Mouse (Mus musculus) midbrain, embryonic 14.5 days (tissue): ENCODE measurements around the gene Kctd2. TPM values are rescaled to one million over a fixed set of nuclear protein-coding genes. Genes with fewer than 3 reads are reported as not detected.
A peak's percentile ranks its signal among the peaks of the same experiment; 100 is the strongest.

Experiments used
- ATAC-seq: fragments of 200-750 bp; cut with Nextera tagmentation; 2 replicates; pipeline ENCODE4 v1.8.0; 2017; ENCODE audit warnings: moderate number of reproducible peaks, moderate library complexity; ENCODE audit not compliant: low FRiP score, low TSS enrichment
- DNase-seq: peaks from one replicate; pipeline ENCODE4 v3.0.0-alpha.2; 2015
- H3K27ac ChIP-seq: fragments of 300-500 bp; sonication (generic); replicated peaks from 2 replicates; pipeline ENCODE4 v1.5.1; 2014; ENCODE audit warnings: mild to moderate bottlenecking, low read depth, low read length, moderate library complexity
- H3K27me3 ChIP-seq: fragments of 300-500 bp; sonication (generic); 2 replicates; pipeline ENCODE4 v1.6.1; 2014; ENCODE audit warnings: low read length, control low read depth, mixed read lengths; ENCODE audit not compliant: control insufficient read depth, insufficient read depth
- H3K36me3 ChIP-seq: fragments of 300-500 bp; sonication (generic); 2 replicates; pipeline ENCODE4 v1.6.1; 2014; ENCODE audit warnings: low read length, control low read depth; ENCODE audit not compliant: control insufficient read depth, insufficient read depth
- H3K4me1 ChIP-seq: fragments of 300-500 bp; sonication (generic); 2 replicates; pipeline ENCODE4 v1.6.1; 2014; ENCODE audit warnings: mild to moderate bottlenecking, antibody characterized with exemption, low read length, control low read depth; ENCODE audit not compliant: control insufficient read depth, insufficient read depth
- H3K4me2 ChIP-seq: fragments of 300-500 bp; sonication (generic); 2 replicates; pipeline ENCODE4 v1.6.1; 2014; ENCODE audit warnings: mild to moderate bottlenecking, low read length, moderate library complexity
- H3K4me3 ChIP-seq: fragments of 300-500 bp; sonication (generic); replicated peaks from 2 replicates; pipeline ENCODE4 v1.5.1; 2014; ENCODE audit warnings: low read depth, low read length
- H3K9ac ChIP-seq: fragments of 300-500 bp; sonication (generic); replicated peaks from 2 replicates; pipeline ENCODE4 v1.6.1; 2014; ENCODE audit warnings: mild to moderate bottlenecking, low read length, moderate library complexity
- H3K9me3 ChIP-seq: fragments of 300-500 bp; sonication (generic); 2 replicates; pipeline ENCODE4 v1.6.1; 2016; ENCODE audit warnings: low read length, control low read depth, mixed read lengths; ENCODE audit not compliant: control insufficient read depth
- WGBS: fragments of 180-500 bp; shearing (Covaris S2); extraction: QIAGEN DNeasy Blood & Tissue Kit; methylation state at CpG from one replicate; pipeline ENCODE4 v1.1.7; 2014; 5-methylcytosine and 5-hydroxymethylcytosine counted together
- polyA plus RNA-seq: library from polyadenylated mRNA; unstranded; fragments of >200 nt; fragmentation: Nextera tagmentation; extraction: Ambion mirVana; gene quantifications from 2 replicates; pipeline ENCODE4 v1.2.1, GENCODE M21; 2014

Gene Kctd2
- polyA plus RNA-seq, 1 experiment from 2014 or later = 37.3 TPM

GRCm38 (mm10) chr11:115408266-115408920 lies 11.5 kb upstream of the Kctd2 start:
- Histone ChIP-seq H3K9me3 (no peaks in the 10 kb centered on the region), H3K9ac (no peak overlapping the region), H3K27ac (peak overlapping the region; percentile 82), H3K27me3 (no peaks in the 10 kb centered on the region), H3K36me3 (peaks cover 40% of the 10 kb centered on the region), H3K4me1 (peaks cover 41% of the 10 kb centered on the region), H3K4me2 (0 out of 2 replicates have a peak overlapping the region, but pooled peaks have one; percentile 5), H3K4me3 (no peak overlapping the region)
- DNase-seq (no peak), ATAC-seq (no peak)
- WGBS = 71% methylated on average over 6 of the region's 6 CpGs

DNA sequence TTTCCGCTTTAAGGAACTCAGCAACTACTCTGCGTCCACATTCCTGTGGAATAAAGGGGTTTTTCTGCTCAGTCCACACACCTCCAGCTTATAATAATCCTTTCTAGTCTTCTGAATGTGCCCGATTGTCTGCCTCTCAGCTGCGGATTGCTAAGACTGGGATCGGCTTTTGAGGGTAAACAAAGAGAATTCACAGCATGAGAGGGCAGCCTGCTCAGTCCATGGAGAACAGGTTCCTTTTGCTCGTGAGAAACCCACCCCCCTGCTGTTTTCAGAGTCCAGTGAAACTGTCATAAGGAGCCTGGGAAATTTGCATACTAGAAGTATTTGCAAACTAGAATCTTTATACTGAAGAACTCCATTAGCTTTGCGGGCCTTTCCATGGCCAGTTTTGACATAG lies 10.4 kb upstream of the Kctd2 start:
- Histone ChIP-seq H3K9me3 (no peaks in the 10 kb centered on the region), H3K27me3 (no peaks in the 10 kb centered on the region), H3K4me2 (peak overlapping the region; percentile 5), H3K36me3 (peaks cover 40% of the 10 kb centered on the region), H3K4me3 (no peak overlapping the region), H3K9ac (peak overlapping the region; percentile 32; the same call in 1 of the 2 replicates), H3K4me1 (peaks cover 37% of the 10 kb centered on the region), H3K27ac (peak overlapping the region; percentile 82)
- ATAC-seq (peak; percentile 19; the same call in 1 of the 2 replicates), DNase-seq (peak; percentile 75)
- 5% methylated on average over 7 of the region's 7 CpGs for WGBS

DNA sequence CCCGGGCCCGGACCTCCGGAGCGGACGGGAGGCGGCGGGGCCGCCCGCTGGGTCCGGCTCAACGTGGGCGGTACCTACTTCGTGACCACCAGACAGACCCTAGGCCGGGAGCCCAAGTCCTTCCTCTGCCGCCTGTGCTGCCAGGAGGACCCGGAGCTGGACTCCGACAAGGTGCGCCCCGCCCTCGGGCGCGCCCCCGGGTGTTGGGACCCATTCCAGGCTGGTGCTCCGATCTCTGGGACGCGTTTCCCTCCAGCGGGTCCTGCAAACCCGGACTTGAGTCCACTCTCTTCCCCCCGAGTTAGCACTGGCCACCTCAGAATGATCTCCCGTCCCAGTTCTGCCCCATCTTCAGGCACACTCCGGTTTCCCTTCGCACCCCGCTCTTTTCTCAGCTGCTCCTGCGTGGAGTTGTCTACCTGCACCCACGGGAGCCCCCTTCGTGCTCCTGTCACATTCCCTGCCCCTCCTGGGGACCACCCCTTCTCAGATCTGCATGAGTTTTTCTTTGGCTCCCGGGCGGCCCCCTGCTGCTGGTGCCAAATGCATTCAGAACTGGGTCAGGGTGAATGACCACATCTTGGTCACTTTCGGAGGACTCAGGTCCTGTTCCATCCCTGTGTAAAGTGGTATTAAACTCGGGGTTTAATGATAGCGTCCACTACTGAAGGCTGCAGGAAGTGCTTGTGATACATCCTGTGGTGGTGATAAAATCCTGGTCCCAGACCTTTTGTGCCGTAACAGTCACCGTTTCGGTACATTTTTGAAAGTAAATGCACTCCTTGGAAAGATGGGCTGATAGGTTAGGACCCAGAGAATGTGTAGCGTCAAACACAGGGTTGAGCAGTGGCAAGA lies 635 bp downstream of the Kctd2 start:
- Histone ChIP-seq H3K4me3 (peak overlapping the region; percentile 92), H3K27me3 (no peaks in the 10 kb centered on the region), H3K9ac (peak overlapping the region; percentile 94), H3K9me3 (no peaks in the 10 kb centered on the region), H3K4me2 (peak overlapping the region; percentile 97), H3K36me3 (peaks cover 46% of the 10 kb centered on the region), H3K27ac (peak overlapping the region; percentile 88), H3K4me1 (peaks cover 19% of the 10 kb centered on the region)
- WGBS = 2% methylated on average over 45 of the region's 45 CpGs
- ATAC-seq = peak; percentile 66
- peak; percentile 72 for DNase-seq

GRCm38 (mm10) chr11:115421328-115421727 lies 1.4 kb downstream of the Kctd2 start:
- H3K9ac ChIP-seq = peak overlapping the region; percentile 94
- WGBS = 56% methylated on average over 1 of the region's 1 CpGs
- no peaks in the 10 kb centered on the region for H3K27me3 ChIP-seq
- no peaks in the 10 kb centered on the region for H3K9me3 ChIP-seq
- ATAC-seq (no peak), DNase-seq (no peak)
- H3K4me1 ChIP-seq = peaks cover 19% of the 10 kb centered on the region
- H3K4me2 ChIP-seq = peak overlapping the region; percentile 97
- H3K4me3 ChIP-seq = peak overlapping the region; percentile 92
- peaks cover 46% of the 10 kb centered on the region for H3K36me3 ChIP-seq
- H3K27ac ChIP-seq = no peak overlapping the region

DNA sequence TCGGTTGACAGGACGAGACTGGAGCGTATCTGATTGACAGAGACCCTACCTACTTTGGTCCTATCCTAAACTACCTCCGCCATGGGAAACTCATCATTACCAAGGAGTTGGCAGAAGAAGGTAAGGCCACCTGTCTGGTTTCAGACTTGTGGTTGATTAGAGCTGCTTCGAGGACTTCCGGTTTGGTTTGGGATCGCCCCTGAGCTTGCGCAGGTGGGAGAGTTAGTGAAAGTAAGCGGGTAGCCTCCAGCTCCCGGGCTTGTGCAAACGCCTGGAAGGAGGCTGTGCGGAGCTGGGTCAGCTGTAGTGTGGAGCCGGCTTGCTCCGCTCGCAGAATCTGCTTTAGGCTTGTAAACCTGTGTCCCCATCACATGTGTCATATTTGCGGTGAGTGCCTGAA lies 2.0 kb downstream of the Kctd2 start:
- Histone ChIP-seq H3K4me1 (peaks cover 19% of the 10 kb centered on the region), H3K27me3 (no peaks in the 10 kb centered on the region), H3K4me3 (no peak overlapping the region), H3K9ac (no peak overlapping the region), H3K27ac (no peak overlapping the region), H3K9me3 (no peaks in the 10 kb centered on the region), H3K4me2 (no peak overlapping the region), H3K36me3 (peaks cover 46% of the 10 kb centered on the region)
- DNase-seq (no peak), ATAC-seq (no peak)
- 88% methylated on average over 16 of the region's 16 CpGs for WGBS

- H3K4me1 ChIP-seq = peaks cover 19% of the 10 kb centered on the region
- H3K9me3 ChIP-seq = no peaks in the 10 kb centered on the region
- DNase-seq (no peak), ATAC-seq (no peak)
- H3K4me2 ChIP-seq = no peak overlapping the region
- H3K4me3 ChIP-seq = no peak overlapping the region
- H3K27ac ChIP-seq = no peak overlapping the region
- H3K9ac ChIP-seq = no peak overlapping the region
- 90% methylated on average over 3 of the region's 3 CpGs for WGBS
- H3K27me3 ChIP-seq = no peaks in the 10 kb centered on the region
- peaks cover 46% of the 10 kb centered on the region for H3K36me3 ChIP-seq
These were observed 3.2 kb downstream of the Kctd2 start for GRCm38 (mm10) chr11:115423091-115423490.

DNA sequence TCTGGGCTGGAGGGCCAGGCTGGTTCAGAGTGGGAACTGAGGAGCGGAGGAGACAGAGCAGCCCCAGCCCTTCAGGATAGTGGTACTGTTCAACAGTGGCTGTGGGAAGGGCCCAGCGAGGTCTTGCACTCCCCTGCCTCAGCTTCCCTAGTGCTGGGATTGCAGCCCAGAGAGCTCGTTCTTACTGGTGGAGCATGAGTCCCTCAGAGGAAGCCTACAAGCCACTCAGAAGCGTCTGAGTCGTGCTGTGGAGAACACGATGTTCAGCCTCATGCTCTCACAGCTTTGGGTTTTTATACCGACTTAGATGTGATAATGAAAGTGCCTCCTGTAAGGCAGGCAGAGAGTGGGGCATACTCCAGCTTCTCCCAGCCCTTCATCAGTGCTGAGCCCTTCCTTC lies 4.7 kb downstream of the Kctd2 start:
- Histone ChIP-seq H3K4me2 (no peak overlapping the region), H3K4me1 (peaks cover 10% of the 10 kb centered on the region), H3K9me3 (no peaks in the 10 kb centered on the region), H3K9ac (no peak overlapping the region), H3K27ac (no peak overlapping the region), H3K27me3 (no peaks in the 10 kb centered on the region), H3K36me3 (peaks cover 55% of the 10 kb centered on the region), H3K4me3 (no peak overlapping the region)
- WGBS = 86% methylated on average over 7 of the region's 7 CpGs
- ATAC-seq = no peak
- no peak for DNase-seq

DNA sequence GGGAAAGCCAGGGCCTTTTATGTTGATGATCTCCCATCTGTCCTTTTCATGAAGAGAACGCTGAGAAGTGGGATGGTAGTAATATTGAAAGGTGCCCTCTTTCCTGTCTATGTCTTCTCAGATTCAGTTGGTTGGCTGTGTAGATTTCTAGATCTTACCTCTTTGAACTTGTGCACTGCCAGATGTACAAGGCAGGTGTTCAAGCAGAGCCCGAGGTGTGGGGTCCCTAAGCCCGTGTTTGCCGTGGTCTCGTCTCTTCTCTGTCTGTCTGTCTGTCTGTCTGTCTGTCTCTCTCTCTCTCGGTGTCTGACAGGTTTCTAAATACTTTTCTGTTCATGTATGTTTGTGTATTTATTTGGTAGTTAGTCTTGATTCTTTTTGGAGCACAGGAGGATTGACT lies 5.7 kb downstream of the Kctd2 start:
- Histone ChIP-seq H3K36me3 (peaks cover 65% of the 10 kb centered on the region), H3K27ac (no peak overlapping the region), H3K9me3 (no peaks in the 10 kb centered on the region), H3K4me3 (no peak overlapping the region), H3K9ac (no peak overlapping the region), H3K4me2 (no peak overlapping the region), H3K4me1 (peaks cover 9% of the 10 kb centered on the region), H3K27me3 (no peaks in the 10 kb centered on the region)
- DNase-seq (no peak), ATAC-seq (no peak)
- WGBS = 94% methylated on average over 6 of the region's 6 CpGs
